Mouse (Mus musculus): ENCODE measurements around the gene Lefty1. TPM values are rescaled to one million over a fixed set of nuclear protein-coding genes. Genes with fewer than 3 reads are reported as not detected.
"Not testable (repeated sequence)": the region's sequence is repeated elsewhere in the genome, so short reads cannot be mapped to it uniquely, and the experiment has no call there.

Gene Lefty1
- polyA plus RNA-seq, 1 experiment from 2014 or later = 0.51 TPM

- Histone ChIP-seq H3K9me3 (ENCODE audit: control insufficient read depth, low read length) (no peaks in the 10 kb centered on the region), H3K27me3 (ENCODE audit: control insufficient read depth, insufficient read depth, low read length) (peaks cover 27% of the 10 kb centered on the region)
- WGBS = 75% methylated on average over 3 of the region's 3 CpGs
These were observed 3.7 kb upstream of the Lefty1 start for GRCm38 (mm10) chr1:180931106-180931505.

GRCm38 (mm10) chr1:180933659-180934058, 1.2 kb upstream of the Lefty1 start:
- no peaks in the 10 kb centered on the region for H3K4me1 ChIP-seq (ENCODE audit: control insufficient read depth, insufficient read depth, low read length)
- WGBS = 23% methylated on average over 6 of the region's 6 CpGs
- ATAC-seq (ENCODE audit: low FRiP score, low TSS enrichment) = no peak
- H3K27ac ChIP-seq (ENCODE audit: low read depth, low read length) = no peak overlapping the region
- peaks cover 39% of the 10 kb centered on the region for H3K27me3 ChIP-seq (ENCODE audit: control insufficient read depth, insufficient read depth, low read length)
- no peak overlapping the region for H3K9ac ChIP-seq (ENCODE audit: low read depth, low read length)
- no peak overlapping the region for H3K4me2 ChIP-seq (replicated peaks; ENCODE audit: low read depth, low read length)
- H3K36me3 ChIP-seq (ENCODE audit: control insufficient read depth, insufficient read depth, low read length) = no peaks in the 10 kb centered on the region
- no peak overlapping the region for H3K4me3 ChIP-seq (ENCODE audit: low read length)
- no peaks in the 10 kb centered on the region for H3K9me3 ChIP-seq (ENCODE audit: control insufficient read depth, low read length)

More at GRCm38 (mm10) chr1:180931106-180931505, 3.7 kb upstream of the Lefty1 start:
- Histone ChIP-seq H3K36me3 (ENCODE audit: control insufficient read depth, insufficient read depth, low read length) (no peaks in the 10 kb centered on the region), H3K4me2 (replicated peaks; ENCODE audit: low read depth, low read length) (no peak overlapping the region), H3K9ac (ENCODE audit: low read depth, low read length) (no peak overlapping the region), H3K4me1 (ENCODE audit: control insufficient read depth, insufficient read depth, low read length) (no peaks in the 10 kb centered on the region), H3K27ac (ENCODE audit: low read depth, low read length) (no peak overlapping the region), H3K4me3 (ENCODE audit: low read length) (no peak overlapping the region)
- ATAC-seq (ENCODE audit: low FRiP score, low TSS enrichment) = no peak

GRCm38 (mm10) chr1:180936610-180937398, 2.0 kb downstream of the Lefty1 start:
- WGBS = 3% methylated on average over 33 of the region's 41 CpGs
- peaks cover 46% of the 10 kb centered on the region for H3K27me3 ChIP-seq (ENCODE audit: control insufficient read depth, insufficient read depth, low read length)
- 0 out of 2 replicates have a peak overlapping the region, but pooled peaks have one; percentile 18 for H3K9ac ChIP-seq (ENCODE audit: low read depth, low read length)
- H3K4me3 ChIP-seq (ENCODE audit: low read length) = peak overlapping the region; percentile 26
- not testable (repeated sequence) for H3K4me1 ChIP-seq (ENCODE audit: control insufficient read depth, insufficient read depth, low read length); H3K36me3 ChIP-seq (ENCODE audit: control insufficient read depth, insufficient read depth, low read length); H3K27ac ChIP-seq (ENCODE audit: low read depth, low read length); H3K9me3 ChIP-seq (ENCODE audit: control insufficient read depth, low read length)
- ATAC-seq (ENCODE audit: low FRiP score, low TSS enrichment) = peak; percentile 86
- H3K4me2 ChIP-seq (replicated peaks; ENCODE audit: low read depth, low read length) = peak overlapping the region; percentile 37

DNA sequence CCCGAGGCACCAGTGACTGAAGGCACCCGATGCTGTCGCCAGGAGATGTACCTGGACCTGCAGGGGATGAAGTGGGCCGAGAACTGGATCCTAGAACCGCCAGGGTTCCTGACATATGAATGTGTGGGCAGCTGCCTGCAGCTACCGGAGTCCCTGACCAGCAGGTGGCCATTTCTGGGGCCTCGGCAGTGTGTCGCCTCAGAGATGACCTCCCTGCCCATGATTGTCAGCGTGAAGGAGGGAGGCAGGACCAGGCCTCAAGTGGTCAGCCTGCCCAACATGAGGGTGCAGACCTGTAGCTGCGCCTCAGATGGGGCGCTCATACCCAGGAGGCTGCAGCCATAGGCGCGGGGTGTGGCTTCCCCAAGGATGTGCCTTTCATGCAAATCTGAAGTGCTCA, 2.8 kb downstream of the Lefty1 start:
- H3K27me3 ChIP-seq (ENCODE audit: control insufficient read depth, insufficient read depth, low read length) = peaks cover 46% of the 10 kb centered on the region
- not testable (repeated sequence) for H3K4me2 ChIP-seq (replicated peaks; ENCODE audit: low read depth, low read length); H3K4me3 ChIP-seq (ENCODE audit: low read length); H3K27ac ChIP-seq (ENCODE audit: low read depth, low read length); H3K4me1 ChIP-seq (ENCODE audit: control insufficient read depth, insufficient read depth, low read length); H3K36me3 ChIP-seq (ENCODE audit: control insufficient read depth, insufficient read depth, low read length); ATAC-seq (ENCODE audit: low FRiP score, low TSS enrichment); H3K9me3 ChIP-seq (ENCODE audit: control insufficient read depth, low read length); H3K9ac ChIP-seq (ENCODE audit: low read depth, low read length)
- WGBS = 25% methylated on average over 13 of the region's 13 CpGs

- H3K9me3 ChIP-seq (ENCODE audit: control insufficient read depth, low read length); H3K27ac ChIP-seq (ENCODE audit: low read depth, low read length); H3K4me2 ChIP-seq (replicated peaks; ENCODE audit: low read depth, low read length); ATAC-seq (ENCODE audit: low FRiP score, low TSS enrichment); H3K9ac ChIP-seq (ENCODE audit: low read depth, low read length); H3K4me3 ChIP-seq (ENCODE audit: low read length); H3K36me3 ChIP-seq (ENCODE audit: control insufficient read depth, insufficient read depth, low read length): not testable (repeated sequence)
- 82% methylated on average over 2 of the region's 2 CpGs for WGBS
- H3K27me3 ChIP-seq (ENCODE audit: control insufficient read depth, insufficient read depth, low read length) = peaks cover 46% of the 10 kb centered on the region
- 0 out of 2 replicates have a peak, but pooled peaks cover 11% of the 10 kb centered on the region for H3K4me1 ChIP-seq (ENCODE audit: control insufficient read depth, insufficient read depth, low read length)
These were observed 4.0 kb downstream of the Lefty1 start for GRCm38 (mm10) chr1:180938781-180939180.

- no peak overlapping the region for H3K9ac ChIP-seq (ENCODE audit: low read depth, low read length)
- no peak for ATAC-seq (ENCODE audit: low FRiP score, low TSS enrichment)
These were observed 6.1 kb downstream of the Lefty1 start for GRCm38 (mm10) chr1:180940776-180941460.

GRCm38 (mm10) chr1:180941726-180942125, 6.9 kb downstream of the Lefty1 start:
- peaks cover 18% of the 10 kb centered on the region; the same call in 1 of the 2 replicates for H3K4me1 ChIP-seq (ENCODE audit: control insufficient read depth, insufficient read depth, low read length)
- H3K4me3 ChIP-seq (ENCODE audit: low read length) = peak overlapping the region; percentile 84
- ATAC-seq (ENCODE audit: low FRiP score, low TSS enrichment) = peak; percentile 6; the same call in 1 of the 2 replicates
- H3K27me3 ChIP-seq (ENCODE audit: control insufficient read depth, insufficient read depth, low read length) = peaks cover 22% of the 10 kb centered on the region; the same call in 1 of the 2 replicates
- WGBS = 3% methylated on average over 18 of the region's 18 CpGs
- H3K4me2 ChIP-seq (replicated peaks; ENCODE audit: low read depth, low read length) = peak overlapping the region; percentile 93
- no peak overlapping the region for H3K27ac ChIP-seq (ENCODE audit: low read depth, low read length)
- H3K36me3 ChIP-seq (ENCODE audit: control insufficient read depth, insufficient read depth, low read length) = no peaks in the 10 kb centered on the region
- H3K9me3 ChIP-seq (ENCODE audit: control insufficient read depth, low read length) = no peaks in the 10 kb centered on the region
- H3K9ac ChIP-seq (ENCODE audit: low read depth, low read length) = peak overlapping the region; percentile 75

More at GRCm38 (mm10) chr1:180940776-180941460, 6.1 kb downstream of the Lefty1 start:
- no peaks in the 10 kb centered on the region for H3K9me3 ChIP-seq (ENCODE audit: control insufficient read depth, low read length)
- H3K36me3 ChIP-seq (ENCODE audit: control insufficient read depth, insufficient read depth, low read length) = no peaks in the 10 kb centered on the region
- H3K27me3 ChIP-seq (ENCODE audit: control insufficient read depth, insufficient read depth, low read length) = peaks cover 25% of the 10 kb centered on the region
- H3K4me3 ChIP-seq (ENCODE audit: low read length) = no peak overlapping the region
- no peak overlapping the region for H3K4me2 ChIP-seq (replicated peaks; ENCODE audit: low read depth, low read length)
- WGBS = 77% methylated on average over 7 of the region's 7 CpGs
- no peak overlapping the region for H3K27ac ChIP-seq (ENCODE audit: low read depth, low read length)
- H3K4me1 ChIP-seq (ENCODE audit: control insufficient read depth, insufficient read depth, low read length) = peaks cover 16% of the 10 kb centered on the region; the same call in 1 of the 2 replicates

GRCm38 (mm10) chr1:180942166-180943031, 7.6 kb downstream of the Lefty1 start, which contains the start of gene Tmem63a:
TSS of gene Tmem63a (plus strand) at chr1:180942344.
- peak; percentile 63 for ATAC-seq (ENCODE audit: low FRiP score, low TSS enrichment)
- peak within 1 kb of the TSS; percentile 84 for H3K4me3 ChIP-seq (ENCODE audit: low read length)
- no peaks in the 10 kb centered on the region for H3K36me3 ChIP-seq (ENCODE audit: control insufficient read depth, insufficient read depth, low read length)
- WGBS = under 1% methylated on average over 73 of the region's 73 CpGs
- H3K9me3 ChIP-seq (ENCODE audit: control insufficient read depth, low read length) = no peaks in the 10 kb centered on the region
- H3K4me1 ChIP-seq (ENCODE audit: control insufficient read depth, insufficient read depth, low read length) = peaks cover 18% of the 10 kb centered on the region; the same call in 1 of the 2 replicates
- peak within 1 kb of the TSS; percentile 93 for H3K4me2 ChIP-seq (replicated peaks; ENCODE audit: low read depth, low read length)
- H3K27me3 ChIP-seq (ENCODE audit: control insufficient read depth, insufficient read depth, low read length) = peaks cover 18% of the 10 kb centered on the region; the same call in 1 of the 2 replicates
- H3K27ac ChIP-seq (ENCODE audit: low read depth, low read length) = no peak within 1 kb of the TSS
- peak within 1 kb of the TSS; percentile 75 for H3K9ac ChIP-seq (ENCODE audit: low read depth, low read length)
